Mouse (Mus musculus) heart, embryonic 15.5 days (tissue): ENCODE measurements around the gene Zfp423. TPM values are rescaled to one million over a fixed set of nuclear protein-coding genes. Genes with fewer than 3 reads are reported as not detected.
A peak's percentile ranks its signal among the peaks of the same experiment; 100 is the strongest.

Experiments used
- ATAC-seq: fragments of 200-750 bp; cut with Nextera tagmentation; replicated peaks from 2 replicates; pipeline ENCODE4 v1.8.0; 2017; ENCODE audit warnings: low read depth, moderate TSS enrichment; ENCODE audit not compliant: insufficient number of reproducible peaks, insufficient read depth, low FRiP score
- H3K27ac ChIP-seq: fragments of 300-500 bp; sonication (generic); 2 replicates; pipeline ENCODE4 v1.5.1; 2015; ENCODE audit warnings: mild to moderate bottlenecking, inconsistent platforms
- H3K27me3 ChIP-seq: fragments of 300-500 bp; sonication (generic); 2 replicates; pipeline ENCODE4 v1.6.1; 2015; ENCODE audit warnings: inconsistent platforms
- H3K36me3 ChIP-seq: fragments of 300-500 bp; sonication (generic); 2 replicates; pipeline ENCODE4 v1.6.1; 2015; ENCODE audit warnings: mild to moderate bottlenecking, inconsistent platforms
- H3K4me1 ChIP-seq: fragments of 300-500 bp; sonication (generic); replicated peaks from 2 replicates; pipeline ENCODE4 v1.6.1; 2015; ENCODE audit warnings: inconsistent platforms
- H3K4me2 ChIP-seq: fragments of 300-500 bp; sonication (generic); 2 replicates; pipeline ENCODE4 v1.6.1; 2015; ENCODE audit warnings: inconsistent platforms, mild to moderate bottlenecking, moderate library complexity
- H3K4me3 ChIP-seq: fragments of 300-500 bp; sonication (generic); 2 replicates; pipeline ENCODE4 v1.5.1; 2015; ENCODE audit warnings: mild to moderate bottlenecking, inconsistent platforms
- H3K9ac ChIP-seq: fragments of 300-500 bp; sonication (generic); 2 replicates; pipeline ENCODE4 v1.6.1; 2015; ENCODE audit warnings: mild to moderate bottlenecking, inconsistent platforms
- H3K9me3 ChIP-seq: fragments of 300-500 bp; sonication (generic); replicated peaks from 2 replicates; pipeline ENCODE4 v1.6.1; 2016; ENCODE audit warnings: inconsistent platforms
- WGBS: fragments of 180-500 bp; shearing (Covaris S2); methylation state at CpG from one replicate; pipeline ENCODE4 v1.1.7; 2015; ENCODE audit warnings: mixed read lengths; 5-methylcytosine and 5-hydroxymethylcytosine counted together
- polyA plus RNA-seq: library from polyadenylated mRNA; unstranded; fragments of >200 nt; fragmentation: Nextera tagmentation; extraction: Ambion mirVana; gene quantifications from 2 replicates; pipeline ENCODE4 v1.2.1, GENCODE M21; 2015

Gene Zfp423
- polyA plus RNA-seq, 1 experiment from 2014 or later: 3.6 TPM

- H3K36me3 ChIP-seq: no peaks in the 10 kb centered on the region
- ATAC-seq: no peak
- 70% methylated on average over 6 of the region's 6 CpGs for WGBS
- H3K4me2 ChIP-seq: no peak overlapping the region
- peaks cover 34% of the 10 kb centered on the region for H3K4me1 ChIP-seq
- no peaks in the 10 kb centered on the region for H3K27me3 ChIP-seq
- no peaks in the 10 kb centered on the region for H3K9me3 ChIP-seq
- no peak overlapping the region for H3K9ac ChIP-seq
- H3K27ac ChIP-seq: no peak overlapping the region
- H3K4me3 ChIP-seq: no peak overlapping the region
These were observed 65.8 kb downstream of the Zfp423 start for GRCm38 (mm10) chr8:87893547-87893946.

DNA sequence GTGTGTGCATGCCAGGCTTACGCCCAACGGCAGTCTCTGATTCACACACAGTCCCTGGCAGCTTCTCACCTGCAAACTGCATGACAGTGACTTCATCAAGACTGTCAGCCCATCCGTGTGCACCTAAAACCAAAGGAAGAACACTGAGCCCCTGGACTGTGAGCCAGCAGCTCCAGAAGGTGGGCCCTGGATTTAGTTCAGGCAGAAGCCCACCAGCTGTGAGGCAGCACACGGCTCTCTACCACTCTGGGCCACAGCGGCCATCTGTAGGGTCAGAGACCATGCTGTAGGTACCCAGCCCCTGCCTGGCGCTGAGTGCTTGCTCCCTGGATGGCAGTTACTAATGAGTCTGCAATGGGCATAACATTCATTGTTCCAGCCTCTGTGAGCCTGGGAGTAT, 66.5 kb downstream of the Zfp423 start:
- H3K4me1 ChIP-seq: peaks cover 34% of the 10 kb centered on the region
- no peaks in the 10 kb centered on the region for H3K27me3 ChIP-seq
- H3K9ac ChIP-seq: no peak overlapping the region
- no peak overlapping the region for H3K4me2 ChIP-seq
- H3K27ac ChIP-seq: no peak overlapping the region
- no peaks in the 10 kb centered on the region for H3K9me3 ChIP-seq
- H3K36me3 ChIP-seq: no peaks in the 10 kb centered on the region
- no peak overlapping the region for H3K4me3 ChIP-seq
- no peak for ATAC-seq
- 85% methylated on average over 6 of the region's 6 CpGs for WGBS

DNA sequence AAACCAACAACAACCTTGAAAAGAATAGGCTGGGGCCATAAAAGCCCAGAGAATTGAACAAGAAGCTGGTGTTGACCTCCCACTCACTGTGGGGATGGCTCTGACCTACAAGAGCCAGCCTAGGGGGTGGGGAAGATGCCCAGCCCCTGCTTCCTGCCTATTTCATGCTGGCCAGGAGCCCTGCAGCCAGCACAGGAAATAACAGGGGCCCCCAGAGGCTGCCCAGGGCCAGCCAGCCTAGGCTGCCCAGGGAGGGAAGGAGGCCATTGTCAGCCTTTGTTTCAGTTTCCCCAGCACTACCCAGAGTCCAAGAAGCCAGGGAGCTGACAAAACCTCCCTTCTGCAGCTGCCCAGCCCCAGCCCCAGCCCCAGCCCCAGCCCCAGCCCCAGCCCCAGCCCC, 67.5 kb downstream of the Zfp423 start:
- no peak overlapping the region for H3K4me2 ChIP-seq
- peak; percentile 51 for ATAC-seq
- no peak overlapping the region for H3K4me3 ChIP-seq
- H3K4me1 ChIP-seq: peaks cover 33% of the 10 kb centered on the region
- H3K27me3 ChIP-seq: no peaks in the 10 kb centered on the region
- no peaks in the 10 kb centered on the region for H3K36me3 ChIP-seq
- no peak overlapping the region for H3K9ac ChIP-seq
- H3K9me3 ChIP-seq: no peaks in the 10 kb centered on the region
- peak overlapping the region; percentile 57 for H3K27ac ChIP-seq

DNA sequence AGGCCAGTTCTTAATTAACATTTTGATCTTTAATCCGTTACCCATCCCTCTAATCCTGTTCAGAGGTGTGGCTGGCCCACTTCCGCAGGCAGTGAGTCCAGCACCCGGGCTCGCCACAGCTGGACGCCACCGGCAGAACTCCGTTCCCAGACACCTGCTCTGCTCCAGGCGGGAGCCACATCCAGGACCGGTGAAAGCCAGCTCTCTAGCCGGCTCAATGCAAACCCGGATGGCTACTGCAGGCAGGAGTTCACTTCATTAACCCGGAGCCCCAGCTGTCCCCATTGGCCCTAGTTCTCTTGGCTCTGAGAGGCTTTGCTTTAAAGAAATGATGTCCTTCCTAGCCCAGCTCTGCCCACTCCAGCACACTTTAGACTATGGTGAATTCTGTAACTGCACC, 71.4 kb downstream of the Zfp423 start:
- ATAC-seq: no peak
- WGBS: 73% methylated on average over 12 of the region's 12 CpGs
- H3K4me3 ChIP-seq: no peak overlapping the region
- no peaks in the 10 kb centered on the region for H3K36me3 ChIP-seq
- H3K9me3 ChIP-seq: no peaks in the 10 kb centered on the region
- no peaks in the 10 kb centered on the region for H3K27me3 ChIP-seq
- no peak overlapping the region for H3K4me2 ChIP-seq
- H3K4me1 ChIP-seq: peaks cover 9% of the 10 kb centered on the region
- H3K9ac ChIP-seq: no peak overlapping the region
- no peak overlapping the region for H3K27ac ChIP-seq

- H3K36me3 ChIP-seq: no peaks in the 10 kb centered on the region
- H3K9me3 ChIP-seq: no peaks in the 10 kb centered on the region
- 68% methylated on average over 2 of the region's 2 CpGs for WGBS
These were observed 78.3 kb downstream of the Zfp423 start for GRCm38 (mm10) chr8:87881088-87881487.

GRCm38 (mm10) chr8:87875852-87876251, 83.5 kb downstream of the Zfp423 start:
- H3K9me3 ChIP-seq: no peaks in the 10 kb centered on the region
- no peak overlapping the region for H3K4me3 ChIP-seq
- H3K27ac ChIP-seq: no peak overlapping the region
- WGBS: 67% methylated on average over 6 of the region's 6 CpGs
- no peak overlapping the region for H3K4me2 ChIP-seq
- peaks cover 4% of the 10 kb centered on the region; the same call in 1 of the 2 replicates for H3K4me1 ChIP-seq
- H3K36me3 ChIP-seq: no peaks in the 10 kb centered on the region
- H3K9ac ChIP-seq: no peak overlapping the region
- H3K27me3 ChIP-seq: no peaks in the 10 kb centered on the region
- ATAC-seq: no peak

More at GRCm38 (mm10) chr8:87881088-87881487, 78.3 kb downstream of the Zfp423 start:
- no peak overlapping the region for H3K4me2 ChIP-seq
- no peak overlapping the region for H3K4me3 ChIP-seq
- no peaks in the 10 kb centered on the region for H3K4me1 ChIP-seq
- H3K27ac ChIP-seq: no peak overlapping the region
- H3K27me3 ChIP-seq: no peaks in the 10 kb centered on the region
- ATAC-seq: no peak
- H3K9ac ChIP-seq: no peak overlapping the region

GRCm38 (mm10) chr8:87875452-87875851, 83.9 kb downstream of the Zfp423 start:
- H3K27ac ChIP-seq: no peak overlapping the region
- peaks cover 4% of the 10 kb centered on the region; the same call in 1 of the 2 replicates for H3K4me1 ChIP-seq
- no peaks in the 10 kb centered on the region for H3K9me3 ChIP-seq
- no peak overlapping the region for H3K9ac ChIP-seq
- no peak overlapping the region for H3K4me2 ChIP-seq
- no peaks in the 10 kb centered on the region for H3K27me3 ChIP-seq
- H3K36me3 ChIP-seq: no peaks in the 10 kb centered on the region
- 0 out of 2 replicates have a peak, but pooled peaks have one; percentile 35 for ATAC-seq
- 45% methylated on average over 10 of the region's 10 CpGs for WGBS
- H3K4me3 ChIP-seq: no peak overlapping the region

DNA sequence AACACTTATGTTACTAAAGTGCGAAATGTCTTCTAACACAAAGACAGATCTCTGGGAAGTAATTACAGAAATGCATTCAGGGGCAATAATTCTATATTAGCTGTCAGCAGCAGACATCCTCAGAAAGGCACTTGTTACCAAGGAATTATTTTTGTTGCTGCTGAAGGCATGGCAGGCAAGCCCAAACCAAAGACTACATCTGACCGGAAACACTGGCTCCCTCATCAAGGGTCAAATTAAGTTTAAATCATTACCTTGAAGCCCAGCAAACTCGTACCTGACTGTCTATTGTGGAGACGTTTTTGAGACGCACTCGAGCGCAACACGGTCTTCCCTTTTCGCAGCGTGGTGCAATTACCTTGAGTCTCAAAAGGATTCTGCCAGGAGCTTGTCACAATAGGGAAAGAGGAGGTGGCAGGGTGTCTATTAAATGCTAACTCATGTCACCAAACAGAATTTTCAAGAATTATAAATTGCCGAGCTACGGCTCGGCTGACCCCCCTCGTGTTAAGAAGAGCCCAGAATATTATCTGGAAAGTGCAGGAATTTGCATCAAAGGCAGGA, 86.3 kb downstream of the Zfp423 start:
- Histone ChIP-seq H3K9me3 (no peaks in the 10 kb centered on the region), H3K27me3 (no peaks in the 10 kb centered on the region), H3K27ac (no peak overlapping the region), H3K4me1 (peaks cover 4% of the 10 kb centered on the region; the same call in 1 of the 2 replicates), H3K9ac (no peak overlapping the region), H3K4me3 (no peak overlapping the region), H3K4me2 (no peak overlapping the region), H3K36me3 (no peaks in the 10 kb centered on the region)
- 67% methylated on average over 14 of the region's 14 CpGs for WGBS
- no peak for ATAC-seq

- Histone ChIP-seq H3K4me2 (no peak overlapping the region), H3K4me3 (no peak overlapping the region), H3K36me3 (no peaks in the 10 kb centered on the region), H3K27me3 (no peaks in the 10 kb centered on the region), H3K4me1 (peaks cover 4% of the 10 kb centered on the region; the same call in 1 of the 2 replicates), H3K9ac (no peak overlapping the region), H3K27ac (no peak overlapping the region), H3K9me3 (no peaks in the 10 kb centered on the region)
- 74% methylated on average over 6 of the region's 6 CpGs for WGBS
- no peak for ATAC-seq
These were observed 87.0 kb downstream of the Zfp423 start for GRCm38 (mm10) chr8:87872356-87872930.

DNA sequence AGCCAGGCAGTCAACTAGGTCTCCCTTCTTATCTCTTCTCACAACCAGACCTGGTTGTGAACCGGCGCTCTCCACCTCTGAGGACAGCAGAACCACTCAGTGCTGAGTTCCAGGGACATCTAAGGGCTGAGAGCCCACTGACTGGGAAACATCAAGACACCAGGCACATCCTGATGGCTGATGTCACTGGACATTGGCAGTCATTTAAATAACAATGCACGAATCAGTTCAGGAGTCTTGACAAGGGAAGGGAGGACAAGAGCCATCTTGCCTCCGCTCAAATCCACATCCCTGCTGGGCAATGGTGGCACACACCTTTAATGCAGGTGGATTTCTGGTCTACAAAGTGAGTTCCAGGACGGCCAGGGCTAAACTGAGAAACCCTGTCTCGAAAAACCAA, 92.8 kb downstream of the Zfp423 start:
- Histone ChIP-seq H3K27ac (no peak overlapping the region), H3K4me2 (no peak overlapping the region), H3K4me3 (no peak overlapping the region), H3K27me3 (no peaks in the 10 kb centered on the region), H3K4me1 (peaks cover 7% of the 10 kb centered on the region; the same call in 1 of the 2 replicates), H3K9ac (no peak overlapping the region), H3K36me3 (no peaks in the 10 kb centered on the region), H3K9me3 (no peaks in the 10 kb centered on the region)
- WGBS: 68% methylated on average over 6 of the region's 6 CpGs
- ATAC-seq: no peak

- WGBS: 57% methylated on average over 8 of the region's 8 CpGs
These were observed 95.2 kb downstream of the Zfp423 start for GRCm38 (mm10) chr8:87864236-87864635.

DNA sequence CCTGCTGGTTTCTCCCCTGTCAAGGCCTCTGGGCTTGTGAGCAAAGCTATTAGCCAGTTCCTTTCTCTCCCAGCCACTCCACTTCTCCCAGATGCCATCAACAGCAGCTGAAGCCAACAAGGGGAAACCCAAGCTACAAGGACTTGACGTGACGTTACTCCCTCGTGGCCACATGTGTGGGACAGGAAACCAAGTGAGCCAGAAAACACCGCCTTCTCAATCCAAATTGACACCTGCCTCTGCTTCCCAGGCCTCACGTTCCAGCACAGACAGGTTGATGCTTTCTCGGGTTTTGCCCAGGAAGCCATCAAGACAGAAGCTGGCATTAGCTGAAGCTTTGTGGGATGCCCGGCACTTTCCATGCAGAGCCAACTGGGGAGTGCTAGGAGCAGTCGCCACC, 96.3 kb downstream of the Zfp423 start:
- Histone ChIP-seq H3K4me1 (peaks cover 9% of the 10 kb centered on the region; the same call in 1 of the 2 replicates), H3K36me3 (no peaks in the 10 kb centered on the region), H3K9me3 (no peaks in the 10 kb centered on the region), H3K27ac (no peak overlapping the region), H3K4me3 (no peak overlapping the region), H3K9ac (no peak overlapping the region), H3K27me3 (no peaks in the 10 kb centered on the region), H3K4me2 (no peak overlapping the region)
- 76% methylated on average over 8 of the region's 8 CpGs for WGBS
- ATAC-seq: no peak

More at GRCm38 (mm10) chr8:87864236-87864635, 95.2 kb downstream of the Zfp423 start:
- H3K4me3 ChIP-seq: no peak overlapping the region
- H3K9me3 ChIP-seq: no peaks in the 10 kb centered on the region
- peaks cover 9% of the 10 kb centered on the region; the same call in 1 of the 2 replicates for H3K4me1 ChIP-seq
- H3K9ac ChIP-seq: no peak overlapping the region
- H3K27ac ChIP-seq: no peak overlapping the region
- H3K27me3 ChIP-seq: no peaks in the 10 kb centered on the region
- H3K4me2 ChIP-seq: no peak overlapping the region
- no peaks in the 10 kb centered on the region for H3K36me3 ChIP-seq
- ATAC-seq: no peak
